Mouse (Mus musculus): ENCODE results near the gene Tmem117.

DNA sequence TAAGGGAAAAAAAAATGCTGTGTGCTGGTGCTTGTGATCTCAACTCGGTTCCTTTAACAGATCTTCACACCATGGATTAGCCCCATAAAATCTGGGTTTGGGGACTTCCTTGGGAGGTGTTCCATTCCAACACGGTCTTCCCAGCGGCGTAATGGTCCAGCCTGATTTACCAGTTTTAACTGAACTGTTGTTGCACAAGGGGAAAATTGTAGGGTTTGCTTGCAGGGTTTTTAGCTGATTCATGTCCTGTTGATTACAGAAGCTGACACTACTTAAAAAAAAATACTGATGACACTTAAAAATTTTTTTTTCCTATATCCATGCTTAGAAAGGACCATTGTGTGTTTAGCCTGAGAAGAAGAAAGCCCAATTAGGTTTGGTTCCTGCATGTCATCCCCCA, 37.7 kb upstream of the Tmem117 start:
- TF ChIP-seq CTCF (IDR thresholded peaks at IDR 0.05; ENCODE audit: borderline replicate concordance, control insufficient read depth, extremely low read depth, insufficient read depth, low read length, poor library complexity) (no peak), POLR2A (IDR thresholded peaks at IDR 0.05; ENCODE audit: control insufficient read depth, extremely low read depth, insufficient read depth, low read length, poor library complexity) (no peak)
